Mouse (Mus musculus): Measurements from ENCODE around the gene Tlr12.

Gene Tlr12

GRCm38 (mm10) chr4:128594062-128594461, 24.4 kb downstream of the Tlr12 start:
- POLR2A ChIA-PET = interaction anchor here in 1 of 4 experiments (1.3 kb wide), 1 partner anchor 20 kb away, joined by 5 read pairs; no protein-coding TSS in a partner anchor
- CTCF ChIA-PET = interaction anchor here in 2 of 4 experiments (1.2 to 1.4 kb wide), 1 partner anchor 15 kb away, joined by 3 to 4 read pairs; no protein-coding TSS in a partner anchor

GRCm38 (mm10) chr4:128593286-128593685, 25.1 kb downstream of the Tlr12 start:
- CTCF ChIA-PET = interaction anchor here in 3 of 4 experiments (0.5 to 1.4 kb wide), 2 partner anchors 14 to 197 kb away, joined by 3 to 5 read pairs (median 4); no protein-coding TSS in a partner anchor
- POLR2A ChIA-PET = no interaction called here

GRCm38 (mm10) chr4:128579182-128579581, 39.2 kb downstream of the Tlr12 start:
- CTCF ChIA-PET = interaction anchor here (0.6 to 1.5 kb wide), 14 partner anchors 9 to 1320 kb away, joined by 3 to 5 read pairs (median 3); no protein-coding TSS in a partner anchor

GRCm38 (mm10) chr4:128575811-128576210, 42.6 kb downstream of the Tlr12 start:
- ChIA-PET POLR2A (interaction anchor here in 2 of 4 experiments (0.8 to 2.1 kb wide), 2 partner anchors 10 to 15 kb away, joined by 3 to 7 read pairs; no protein-coding TSS in a partner anchor), CTCF (interaction anchor here in 1 of 4 experiments (0.7 to 1.1 kb wide), 2 partner anchors 37 to 135 kb away, joined by 3 to 5 read pairs; no protein-coding TSS in a partner anchor)

More at GRCm38 (mm10) chr4:128579182-128579581, 39.2 kb downstream of the Tlr12 start:
- POLR2A ChIA-PET = no interaction called here
